Mouse (Mus musculus) heart, postnatal 36 days (tissue): ENCODE measurements around the gene Plp2. TPM values are rescaled to one million over a fixed set of nuclear protein-coding genes. Genes with fewer than 3 reads are reported as not detected.

Experiments used
- DNase-seq, 2 experiments: peaks; one replicate each; pipeline ENCODE4 v3.0.0; 2021 to 2022
- intact Hi-C: fragments of 180-260 bp; cut with DNase I; formaldehyde crosslinking; loops from one replicate; pipeline ENCODE4 v1.15.1; 2025
- total RNA-seq, 2 experiments: library from RNA; stranded (reverse); gene quantifications; 2 replicates each; pipeline ENCODE4 v1.2.3; 2021

The Plp2 gene
- total RNA-seq, 2 experiments from 2014 or later: 48.4 to 62.1 TPM

DNA sequence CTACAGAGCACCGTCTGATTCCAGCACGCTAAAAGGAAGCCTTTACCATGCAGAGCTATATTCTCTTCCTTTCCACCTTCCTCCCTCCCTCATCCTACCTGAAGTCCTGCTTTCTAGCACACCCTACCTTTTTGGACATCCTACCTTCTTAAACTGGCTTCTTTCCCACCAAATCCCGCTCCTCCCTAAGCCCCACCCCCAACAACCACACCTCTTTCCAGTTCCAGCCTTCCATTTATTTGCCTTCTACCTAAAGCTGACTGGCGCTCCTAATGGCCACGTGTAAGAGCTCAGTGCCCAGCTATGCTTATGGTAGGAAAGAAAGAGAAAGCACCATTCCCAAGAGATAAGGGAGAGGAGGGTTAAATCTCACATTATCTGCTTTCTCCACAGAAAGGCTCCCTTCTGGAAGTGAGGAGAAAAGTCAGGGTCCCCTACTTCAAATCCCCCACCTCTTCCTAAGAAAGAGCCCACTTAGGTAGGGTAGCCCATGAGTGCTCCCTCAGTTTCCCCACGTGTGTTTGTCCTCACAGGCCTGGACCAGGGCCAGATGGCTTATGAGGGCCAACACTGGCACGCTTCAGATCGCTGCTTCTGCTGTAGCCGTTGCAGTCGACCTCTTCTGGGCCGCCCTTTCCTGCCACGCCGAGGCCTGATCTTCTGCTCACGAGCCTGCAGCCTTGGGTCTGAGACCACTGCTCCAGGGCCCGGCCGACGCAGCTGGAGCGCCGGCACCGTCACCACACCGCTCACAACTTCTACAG lies 5.3 kb downstream of the Plp2 start:
- no peak for DNase-seq
- intact Hi-C loops: no loop called here

DNA sequence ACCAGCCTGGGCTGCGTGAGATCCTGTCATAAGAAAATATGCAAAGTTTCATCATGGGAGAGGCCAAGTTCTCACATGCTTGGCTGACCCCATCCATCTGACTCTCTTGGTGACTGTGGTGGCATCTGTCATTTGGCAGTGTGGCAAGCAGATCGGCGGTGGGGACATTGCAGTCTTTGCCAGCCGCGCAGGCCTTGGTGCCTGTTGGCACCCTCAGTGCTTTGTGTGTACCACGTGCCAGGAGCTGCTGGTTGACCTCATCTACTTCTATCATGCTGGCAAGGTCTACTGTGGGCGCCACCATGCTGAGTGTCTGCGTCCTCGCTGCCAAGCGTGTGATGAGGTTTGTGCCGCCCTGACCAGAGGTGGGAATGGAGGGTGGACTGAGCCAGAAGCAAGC lies 6.4 kb downstream of the Plp2 start:
- peak in 1 of 2 experiments; percentile 27 for DNase-seq

DNA sequence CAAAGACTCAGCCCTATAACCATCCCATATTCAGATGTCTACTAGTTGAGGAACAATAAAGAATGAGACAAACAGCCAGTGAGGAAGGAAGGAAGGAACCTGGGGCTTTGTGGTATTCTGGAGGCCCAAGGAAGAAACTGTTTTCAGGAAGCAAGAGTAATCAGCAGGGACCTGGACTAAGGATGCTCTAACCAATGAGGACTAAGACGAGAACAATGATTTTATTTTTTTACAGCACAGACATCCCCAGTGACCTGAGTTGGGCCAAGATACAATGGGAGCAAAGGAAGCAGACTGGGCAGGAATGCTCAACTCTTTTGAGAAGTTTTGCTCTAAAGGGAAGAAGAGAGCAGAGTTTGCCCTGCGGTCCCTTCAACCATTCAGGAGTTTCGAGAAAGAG lies 8.3 kb downstream of the Plp2 start:
- intact Hi-C loops: no loop called here
- no peak for DNase-seq

More for the DNA sequence above, 6.4 kb downstream of the Plp2 start:
- intact Hi-C loops: no loop called here

DNA sequence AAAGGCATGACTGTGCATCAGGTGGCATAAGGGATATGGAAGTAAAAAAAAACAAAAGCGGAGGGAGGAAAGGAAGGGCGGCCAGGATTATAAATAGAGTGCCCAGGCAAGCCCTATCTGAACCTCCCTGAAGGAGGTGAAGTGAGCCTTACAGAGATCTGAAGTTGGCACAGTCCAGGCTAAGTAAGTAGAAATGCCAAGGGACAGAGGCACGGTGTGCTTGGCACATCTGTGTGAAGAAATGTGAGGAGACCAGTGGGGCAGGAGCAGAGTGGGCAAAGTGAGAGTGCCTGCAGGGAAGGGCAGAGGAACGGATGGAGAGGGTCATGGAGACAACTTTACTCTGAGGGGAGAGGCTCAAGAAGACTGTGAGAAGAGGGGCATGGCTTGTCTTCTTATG lies 10.1 kb downstream of the Plp2 start:
- intact Hi-C loops: no loop called here
- no peak for DNase-seq

DNA sequence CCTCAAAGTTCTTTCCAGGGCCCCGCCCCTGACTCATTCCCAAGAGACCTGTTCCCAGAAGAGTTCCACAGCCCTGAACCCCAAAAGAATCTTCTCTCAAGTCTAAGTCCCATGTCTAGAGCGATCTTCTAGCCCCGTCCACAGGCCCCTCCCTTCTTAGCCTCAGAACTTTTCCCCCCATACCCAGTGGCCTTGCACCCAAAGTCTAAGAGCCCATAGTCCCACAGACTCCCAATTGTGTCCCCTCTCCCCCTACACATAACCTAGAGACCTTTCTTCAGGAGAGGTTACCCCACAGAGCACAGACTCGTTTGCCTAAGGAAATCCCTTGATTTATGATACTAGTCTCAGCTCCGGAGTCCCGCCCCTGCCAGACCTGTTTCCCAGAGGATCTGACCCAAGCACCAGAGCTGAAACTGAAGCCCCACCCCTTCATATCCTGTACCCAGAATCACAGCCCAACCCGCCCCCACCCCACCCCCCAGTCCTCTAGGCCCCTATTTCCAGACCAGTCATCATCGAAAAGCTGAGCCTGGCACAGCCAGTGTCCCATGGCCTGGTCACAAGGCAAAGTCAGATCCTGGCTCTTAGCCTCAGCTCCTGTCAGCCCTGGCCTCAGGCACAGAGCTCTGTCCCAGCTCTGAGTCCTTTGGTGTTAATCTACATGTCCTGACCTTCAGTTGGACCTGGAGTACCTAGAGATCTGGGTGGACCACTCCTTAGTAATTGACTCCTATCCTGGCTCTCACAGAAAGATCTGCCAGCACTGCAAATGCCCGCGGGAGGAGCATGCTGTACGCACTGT lies 12.2 kb downstream of the Plp2 start:
- DNase-seq: peak in 1 of 2 experiments; percentile 33
- intact Hi-C loops: no loop called here

DNA sequence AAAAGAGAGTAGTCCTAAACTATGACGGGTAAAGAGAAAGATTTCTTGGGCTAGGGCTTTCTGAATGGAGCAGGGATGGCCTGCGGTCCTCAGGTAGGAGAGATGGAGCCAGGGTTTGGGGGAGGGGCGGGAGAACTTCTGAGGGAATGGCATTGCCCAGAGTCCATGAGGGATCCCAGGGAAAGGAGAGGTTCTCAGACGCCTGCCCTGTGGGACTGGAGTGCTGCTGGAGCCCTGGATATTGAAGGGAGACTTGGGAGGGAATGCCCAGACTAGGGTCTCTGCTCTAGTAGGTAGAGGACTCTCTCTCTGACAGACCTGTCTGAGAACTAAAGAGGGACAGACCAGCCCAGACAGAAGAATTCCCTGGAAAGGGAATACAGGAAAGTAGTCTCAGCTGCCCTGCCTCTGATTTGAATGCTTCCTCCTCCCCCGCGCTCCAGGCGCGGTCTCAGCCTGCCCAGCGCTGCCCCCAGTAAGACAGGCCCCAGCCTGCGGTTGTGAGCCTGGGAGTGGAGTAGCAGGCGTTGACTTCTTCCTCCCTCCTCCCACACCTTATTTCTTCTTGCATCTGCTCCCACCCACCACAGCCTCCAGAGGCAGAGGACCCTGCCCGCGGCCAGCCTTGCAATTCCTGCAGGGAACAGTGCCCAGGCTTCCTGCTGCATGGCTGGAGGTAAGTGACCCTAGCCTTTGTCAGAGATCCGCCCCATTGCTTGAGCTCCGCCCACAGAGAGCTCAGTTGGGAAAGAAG lies 13.0 kb downstream of the Plp2 start:
- intact Hi-C loops: no loop called here
- peak; percentile 65 to 66 for DNase-seq

DNA sequence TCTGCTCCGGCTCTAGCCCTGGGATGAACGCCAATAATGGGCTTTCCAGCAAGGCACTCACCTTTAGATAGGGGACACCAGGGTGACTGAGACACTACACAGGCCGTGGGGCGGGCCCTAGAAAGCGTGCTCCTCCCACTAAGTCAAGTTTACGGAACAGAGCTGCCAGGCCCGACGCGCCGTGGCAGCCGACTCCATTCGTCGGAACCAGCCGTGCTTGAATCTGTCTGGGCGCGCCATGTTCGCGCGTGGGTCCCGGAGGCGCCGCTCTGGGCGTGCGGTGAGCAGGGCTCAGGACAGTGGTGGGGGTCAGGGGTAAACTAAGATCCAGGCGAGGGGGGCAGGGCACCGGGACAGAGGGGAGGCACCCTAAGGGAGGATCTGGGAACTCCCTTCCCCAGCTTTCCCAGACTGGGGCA lies 14.0 kb downstream of the Plp2 start, which contains the start of gene Prickle3:
TSS of gene Prickle3 (plus strand) at position 40 of the 419 bp plus-strand sequence.
- DNase-seq: peak; percentile 65 to 74
- intact Hi-C loops: no loop called here

DNA sequence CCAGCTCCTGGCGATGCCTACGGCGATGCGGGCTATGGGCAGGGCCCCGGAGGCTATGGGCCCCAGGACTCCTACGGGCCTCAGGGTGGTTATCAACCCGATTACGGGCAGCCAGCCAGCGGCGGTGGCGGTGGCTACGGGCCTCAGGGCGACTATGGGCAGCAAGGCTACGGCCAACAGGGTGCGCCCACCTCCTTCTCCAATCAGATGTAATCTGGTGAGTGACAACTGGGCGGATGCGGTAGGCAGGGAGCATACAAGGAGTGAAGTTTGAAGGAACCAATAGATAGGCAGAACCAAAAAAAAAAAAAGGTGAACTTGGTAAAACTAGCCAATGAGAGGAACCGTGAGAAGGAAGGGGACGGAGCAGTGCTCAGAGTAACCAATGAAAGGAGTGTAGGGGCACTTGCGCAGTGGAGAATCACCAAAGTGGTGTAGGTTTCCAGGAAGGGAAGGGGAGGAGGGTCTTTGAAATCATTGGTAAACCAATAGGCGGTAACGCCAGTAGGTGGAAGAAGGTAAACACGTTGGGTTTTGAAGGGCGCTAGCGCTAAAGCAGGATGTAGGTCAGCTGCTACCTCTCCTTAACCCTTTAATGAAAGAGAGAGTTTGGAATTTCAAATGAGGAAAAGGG lies 22.4 kb downstream of the Plp2 start:
- intact Hi-C loops: loop anchor here (2.0 to 5.0 kb wide), 2 partner anchors 30 to 44 kb away; no protein-coding TSS in a partner anchor
- peak; percentile 74 to 81 for DNase-seq

DNA sequence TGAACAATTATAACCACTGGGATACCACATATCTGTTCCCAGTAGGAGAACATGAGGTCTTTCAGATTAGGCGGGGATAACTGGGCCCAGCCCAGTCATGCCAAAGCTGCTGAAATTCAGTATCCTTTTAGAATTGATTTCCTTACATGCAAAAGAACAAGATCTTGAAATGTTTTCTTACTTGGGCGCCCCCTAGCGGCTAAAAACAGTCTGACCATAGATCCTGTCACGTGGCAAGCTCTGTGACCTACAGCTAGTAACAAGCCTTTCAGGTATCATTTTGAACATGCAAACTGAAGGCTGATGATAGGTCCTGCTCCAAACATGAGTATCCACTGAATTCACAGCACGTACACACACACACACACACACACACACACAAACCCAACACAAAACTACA lies 25.8 kb downstream of the Plp2 start:
- intact Hi-C loops: loop anchor here (2.0 to 5.0 kb wide), 3 partner anchors 47 to 321 kb away; no protein-coding TSS in a partner anchor
- peak; percentile 71 to 82 for DNase-seq

DNA sequence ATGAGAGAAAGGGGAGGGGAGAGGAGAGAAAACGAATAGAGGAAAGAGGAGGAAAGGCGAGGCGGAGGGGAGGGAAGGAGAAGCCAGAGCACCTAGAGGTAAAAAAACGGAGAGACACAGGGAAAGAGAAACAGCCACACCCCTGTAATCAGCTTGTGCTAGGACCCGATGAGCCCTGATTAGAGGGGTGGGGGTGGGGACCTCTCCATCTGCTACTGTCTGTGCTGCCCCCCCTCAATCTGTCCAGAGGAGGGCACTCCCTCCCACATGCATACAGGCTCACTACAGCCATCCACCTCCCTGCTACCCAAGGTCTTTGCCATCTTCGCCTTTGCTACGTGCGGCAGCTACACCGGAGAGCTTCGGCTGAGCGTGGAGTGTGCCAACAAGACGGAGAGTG lies 30.4 kb downstream of the Plp2 start:
- intact Hi-C loops: loop anchor here (5.0 kb wide), 1 partner anchor 218 kb away; no protein-coding TSS in a partner anchor

DNA sequence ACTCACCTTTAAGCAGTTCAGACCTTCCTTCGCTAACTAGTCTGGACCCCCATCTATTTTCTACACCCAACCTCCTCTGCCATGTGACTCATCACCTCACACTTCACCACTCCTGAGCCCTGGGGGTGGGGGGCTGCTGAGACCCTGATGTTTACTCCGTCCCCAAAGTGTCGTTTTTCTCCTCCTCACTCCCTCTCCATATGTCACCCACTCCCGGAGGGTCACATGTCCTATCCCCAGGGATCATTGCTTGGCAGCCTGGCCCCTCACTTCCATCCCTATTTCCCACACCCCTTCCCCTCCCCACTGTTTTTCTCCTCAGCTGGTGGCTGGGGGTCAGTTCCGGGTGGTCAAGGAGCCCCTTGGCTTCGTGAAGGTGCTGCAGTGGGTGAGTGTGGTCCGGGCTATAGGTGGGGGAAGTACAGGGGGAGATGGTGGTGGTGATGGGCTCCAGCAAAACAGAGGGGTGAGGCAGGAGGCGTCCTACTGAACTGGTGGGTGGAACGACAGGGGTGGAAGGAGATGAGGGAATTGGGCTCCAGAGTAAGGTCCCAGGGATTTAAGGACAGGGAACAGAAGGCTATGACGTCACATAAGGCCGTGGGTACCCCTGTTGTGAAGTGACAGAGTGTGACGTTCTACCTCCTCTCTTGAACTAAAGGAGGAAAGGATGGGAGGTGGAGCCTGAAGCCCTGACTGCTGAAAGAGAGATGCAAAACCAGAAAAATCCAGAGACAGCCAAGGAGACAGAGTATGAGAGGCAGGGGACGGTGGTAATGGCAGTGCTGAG lies 31.5 kb downstream of the Plp2 start:
- DNase-seq: no peak
- intact Hi-C loops: loop anchor here (5.0 kb wide), 1 partner anchor 217 kb away; no protein-coding TSS in a partner anchor

More for the DNA sequence above, 30.4 kb downstream of the Plp2 start:
- DNase-seq: no peak

DNA sequence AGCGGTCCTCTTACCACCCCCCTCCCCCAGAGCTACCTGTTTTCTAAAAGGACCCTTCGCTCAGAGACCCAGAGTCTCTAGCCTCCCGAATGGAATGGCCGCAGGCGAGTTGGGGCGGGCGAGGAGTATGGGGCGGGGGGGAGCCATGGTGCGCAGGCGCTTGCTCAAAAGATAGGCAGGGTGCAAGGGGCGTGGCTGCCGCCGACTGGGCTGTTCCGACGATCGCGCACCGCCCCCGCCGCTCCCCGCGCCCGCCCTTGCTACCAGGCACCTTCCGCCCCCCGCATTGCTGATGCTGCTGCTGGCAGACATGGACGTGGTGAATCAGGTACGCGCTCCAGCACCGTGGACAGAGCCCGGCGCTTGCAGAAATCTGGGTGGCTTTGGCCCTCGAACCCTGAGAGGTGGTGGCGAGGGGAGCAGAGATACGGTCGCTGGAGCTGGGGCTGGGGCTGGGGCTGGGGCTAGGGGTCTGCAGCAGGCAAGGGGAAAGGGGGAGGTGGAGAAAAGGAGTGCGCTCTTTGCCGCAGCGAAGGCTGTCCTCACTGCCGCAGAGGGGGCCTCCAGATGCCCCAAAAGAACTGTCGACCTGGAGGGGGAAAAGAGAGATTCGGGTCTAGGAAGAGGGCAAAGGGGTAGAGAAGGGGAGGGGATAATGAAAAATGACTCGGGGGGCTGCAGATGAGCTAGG lies 32.6 kb downstream of the Plp2 start, which contains the start of gene Syp:
TSS of gene Syp (plus strand) at position 71 of the 691 bp plus-strand sequence.
- DNase-seq: peak; percentile 45 to 66
- intact Hi-C loops: no loop called here

DNA sequence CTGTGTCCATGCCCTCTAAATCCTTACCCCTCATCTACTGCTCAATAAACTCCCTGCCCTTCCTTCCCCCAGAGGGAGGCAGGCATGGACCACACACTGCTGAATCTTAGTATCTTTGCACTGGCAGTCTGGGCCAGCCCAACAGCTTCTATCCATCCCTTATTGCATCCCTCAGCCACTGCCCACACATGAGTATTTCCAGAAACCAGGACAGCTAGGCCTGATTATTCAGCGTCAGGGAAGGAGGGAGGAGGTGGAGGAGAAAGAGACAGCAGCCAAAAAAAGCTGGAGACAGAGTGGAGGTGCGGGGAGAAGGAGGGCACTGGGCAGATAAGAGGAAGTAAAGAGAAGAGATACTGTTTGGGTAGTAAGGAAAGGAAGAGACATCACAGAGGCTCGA lies 36.1 kb downstream of the Plp2 start:
- DNase-seq: no peak
- intact Hi-C loops: no loop called here

DNA sequence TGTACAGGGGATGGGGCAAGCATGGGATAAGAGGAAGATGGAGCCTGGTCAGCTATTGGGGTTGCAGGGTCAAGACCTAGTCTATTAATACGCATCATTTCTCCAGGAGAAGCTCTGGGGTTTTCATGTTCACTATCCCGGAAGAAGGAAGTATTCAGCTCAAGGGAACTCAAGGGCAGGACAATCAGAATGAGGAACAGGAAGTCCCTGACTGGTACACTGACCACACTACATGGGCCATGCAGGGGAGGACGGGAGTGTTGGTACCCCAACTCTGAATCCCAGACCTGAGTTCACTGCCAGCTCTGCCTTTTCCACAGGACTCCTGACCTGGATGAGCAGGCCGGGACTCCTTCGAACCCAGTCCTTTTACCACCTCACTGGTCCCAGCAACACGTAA lies 38.6 kb downstream of the Plp2 start:
- DNase-seq: no peak
- intact Hi-C loops: no loop called here

Other genes starting within 250 kb of the Plp2 start
- gene Foxp3, start 97.7 kb downstream of the Plp2 start, total RNA-seq: not detected
- gene Ppp1r3f, start 97.1 kb downstream of the Plp2 start, total RNA-seq: 1 to 10 TPM; 2.0 to 3.0 TPM
- gene Ccdc22, start 65.9 kb downstream of the Plp2 start, total RNA-seq: 10 to 100 TPM; 10.8 to 10.9 TPM
- not detected for gene Cacna1f, start 64.3 kb downstream of the Plp2 start, total RNA-seq
- gene Syp, start 32.9 kb downstream of the Plp2 start, total RNA-seq: 1 to 10 TPM; 1.0 to 2.6 TPM
- gene Prickle3, start 14.1 kb downstream of the Plp2 start, total RNA-seq: 10 to 100 TPM; 17.0 to 26.0 TPM
- gene Magix, start 9.9 kb upstream of the Plp2 start, total RNA-seq: 10 to 100 TPM; 25.2 to 33.2 TPM
- 10 to 100 TPM; 19.1 to 21.4 TPM for gene Gpkow, start 25.7 kb upstream of the Plp2 start, total RNA-seq
- 10 to 100 TPM; 46.3 to 55.4 TPM for gene Wdr45, start 42.9 kb upstream of the Plp2 start, total RNA-seq
- under 1 TPM in 1 of 2 experiments, not detected in 1; 0.68 TPM for gene Gm45208, start 50.9 kb upstream of the Plp2 start, total RNA-seq
- gene Praf2, start 57.0 kb upstream of the Plp2 start, total RNA-seq: 1 to 10 TPM; 5.4 to 5.7 TPM
- gene Ccdc120, start 79.5 kb upstream of the Plp2 start, total RNA-seq: 1 to 10 TPM in 1 of 2 experiments, under 1 TPM in 1; 0.42 to 1.8 TPM
- gene Tfe3, start 91.2 kb upstream of the Plp2 start, total RNA-seq: 10 to 100 TPM; 14.3 to 17.3 TPM
- 10 to 100 TPM; 25.1 to 25.4 TPM for gene Gripap1, start 118.4 kb upstream of the Plp2 start, total RNA-seq
- under 1 TPM; 0.19 to 0.28 TPM for gene Kcnd1, start 150.9 kb upstream of the Plp2 start, total RNA-seq
- gene Otud5, start 170.0 kb upstream of the Plp2 start, total RNA-seq: 10 to 100 TPM; 26.1 to 27.8 TPM
- 1 to 10 TPM; 2.4 to 3.3 TPM for gene Pim2, start 206.9 kb upstream of the Plp2 start, total RNA-seq
- gene Slc35a2, start 212.6 kb upstream of the Plp2 start, total RNA-seq: 10 to 100 TPM; 13.2 to 16.7 TPM
- gene Pqbp1, start 227.9 kb upstream of the Plp2 start, total RNA-seq: 10 to 100 TPM; 22.2 to 22.4 TPM
- 10 to 100 TPM; 44.5 to 49.0 TPM for gene Timm17b, start 228.0 kb upstream of the Plp2 start, total RNA-seq
- gene Gm10491, start 236.4 kb upstream of the Plp2 start, total RNA-seq: not detected
- not detected for gene Gm10490, start 238.2 kb upstream of the Plp2 start, total RNA-seq
- gene Pcsk1n, start 248.4 kb upstream of the Plp2 start, total RNA-seq: under 1 TPM in 1 of 2 experiments, not detected in 1; 0.25 TPM